Mouse (Mus musculus) MEL (cell line): ENCODE data around the gene Nsun2. TPM values are rescaled to one million over a fixed set of nuclear protein-coding genes. Genes with fewer than 3 reads are reported as not detected.

Experiments
- DNase-seq: peaks from one replicate; pipeline ENCODE4 v3.0.0; 2011; ENCODE audit warnings: low read depth, low spot score
- H3K27ac ChIP-seq: 2 replicates; pipeline ENCODE4 v1.5.1; 2012; ENCODE audit warnings: low read depth, mild to moderate bottlenecking, control low read depth, low read length, moderate library complexity; ENCODE audit not compliant: control insufficient read depth
- H3K27me3 ChIP-seq, 2 experiments: fragments of 150-350 bp in 1 of 2; sonication (generic) in 1 of 2; 2 replicates each; pipeline ENCODE4 v1.6.1; 2012; ENCODE audit warnings: low read length in 2 of 2, mild to moderate bottlenecking in 2 of 2, improper control_type of control experiment in 1 of 2, moderate library complexity in 1 of 2; ENCODE audit not compliant: insufficient read depth in 2 of 2, control insufficient read depth in 1 of 2
- H3K36me3 ChIP-seq, 2 experiments: 2 replicates each; pipeline ENCODE4 v1.6.1; 2012 to 2014; ENCODE audit warnings: low read length in 2 of 2, improper control_type of control experiment in 1 of 2, inconsistent platforms in 1 of 2, mild to moderate bottlenecking in 1 of 2; ENCODE audit not compliant: insufficient read depth in 2 of 2, control insufficient read depth in 1 of 2
- H3K4me1 ChIP-seq, 2 experiments: fragments of 150-350 bp in 1 of 2; sonication (generic) in 1 of 2; 2 replicates each; pipeline ENCODE4 v1.6.1; 2012; ENCODE audit warnings: low read length in 2 of 2, improper control_type of control experiment in 1 of 2, mild to moderate bottlenecking in 1 of 2; ENCODE audit not compliant: insufficient read depth in 2 of 2, control insufficient read depth in 1 of 2
- H3K4me3 ChIP-seq, 2 experiments: fragments of 150-350 bp in 1 of 2; sonication (generic) in 1 of 2; 2 replicates each; pipeline ENCODE4 v1.5.1; 2012; ENCODE audit warnings: low read depth in 2 of 2, low read length in 2 of 2, mild to moderate bottlenecking in 2 of 2, moderate library complexity in 2 of 2, control low read depth in 1 of 2, improper control_type of control experiment in 1 of 2; ENCODE audit not compliant: control insufficient read depth in 1 of 2, insufficient read depth in 1 of 2
- H3K79me2 ChIP-seq: 2 replicates; pipeline ENCODE4 v1.6.1; 2012; ENCODE audit warnings: mild to moderate bottlenecking, low read length, moderate library complexity; ENCODE audit not compliant: control insufficient read depth, poor library complexity, insufficient read depth
- H3K9ac ChIP-seq: 2 replicates; pipeline ENCODE4 v1.6.1; 2012; ENCODE audit warnings: low read depth, mild to moderate bottlenecking, control low read depth, low read length, moderate library complexity; ENCODE audit not compliant: control insufficient read depth, poor library complexity, severe bottlenecking
- H3K9me3 ChIP-seq: fragments of 150-350 bp; sonication (generic); replicated peaks from 2 replicates; pipeline ENCODE4 v1.6.1; 2012; ENCODE audit warnings: mild to moderate bottlenecking, low read length, improper control_type of control experiment, moderate library complexity; ENCODE audit not compliant: insufficient read depth
- BHLHE40 ChIP-seq: IDR thresholded peaks from 2 replicates; pipeline ENCODE4 v1.6.1; 2012; ENCODE audit warnings: low read depth, mild to moderate bottlenecking, inconsistent platforms, low read length, improper control_type of control experiment, borderline replicate concordance
- CHD2 ChIP-seq: IDR thresholded peaks from 2 replicates; pipeline ENCODE4 v1.6.1; 2011; ENCODE audit warnings: low read length, improper control_type of control experiment
- CTCF ChIP-seq, 3 experiments: IDR thresholded peaks in 2 of 3; conservative IDR thresholded peaks in 1 of 3; 2 replicates each; pipeline ENCODE4 v1.5.1; 2011 to 2012; ENCODE audit warnings: low read length in 3 of 3, low read depth in 2 of 3, mild to moderate bottlenecking in 2 of 3, improper control_type of control experiment in 1 of 3, inconsistent platforms in 1 of 3, mixed read lengths in 1 of 3, moderate library complexity in 1 of 3; ENCODE audit not compliant: control insufficient read depth in 1 of 3, insufficient read depth in 1 of 3, poor library complexity in 1 of 3, severe bottlenecking in 1 of 3
- E2F4 ChIP-seq: IDR thresholded peaks from 2 replicates; pipeline ENCODE4 v1.6.1; 2011; ENCODE audit warnings: low read depth, low read length, improper control_type of control experiment, borderline replicate concordance
- ELF1 ChIP-seq: IDR thresholded peaks from 2 replicates; pipeline ENCODE4 v1.6.1; 2014; ENCODE audit warnings: low read depth, mild to moderate bottlenecking, inconsistent platforms, low read length, improper control_type of control experiment, moderate library complexity
- EP300 ChIP-seq, 2 experiments: IDR thresholded peaks; 2 replicates each; pipeline ENCODE4 v1.6.1; 2011; ENCODE audit warnings: improper control_type of control experiment in 2 of 2, low read length in 2 of 2, low read depth in 1 of 2, mild to moderate bottlenecking in 1 of 2
- GATA1 ChIP-seq: IDR thresholded peaks from 2 replicates; pipeline ENCODE4 v1.6.1; 2011; ENCODE audit warnings: low read depth, low read length, improper control_type of control experiment
- HCFC1 ChIP-seq: IDR thresholded peaks from 2 replicates; pipeline ENCODE4 v1.6.1; 2012; ENCODE audit warnings: low read depth, mild to moderate bottlenecking, inconsistent platforms, low read length, improper control_type of control experiment, moderate library complexity
- KAT2A ChIP-seq: conservative IDR thresholded peaks from 2 replicates; pipeline ENCODE4 v1.6.1; 2012; ENCODE audit warnings: low read depth, low read length, improper control_type of control experiment, inconsistent platforms
- MAX ChIP-seq: IDR thresholded peaks from 2 replicates; pipeline ENCODE4 v1.6.1; 2011; ENCODE audit warnings: low read length, improper control_type of control experiment
- MEF2A ChIP-seq: IDR thresholded peaks from 2 replicates; pipeline ENCODE4 v1.6.1; 2014; ENCODE audit warnings: low read depth, mild to moderate bottlenecking, inconsistent platforms, low read length, improper control_type of control experiment; ENCODE audit not compliant: poor library complexity, insufficient replicate concordance, severe bottlenecking; ENCODE audit errors: extremely low read depth
- MXI1 ChIP-seq: IDR thresholded peaks from 2 replicates; pipeline ENCODE4 v1.6.1; 2011; ENCODE audit warnings: mild to moderate bottlenecking, low read depth, low read length, improper control_type of control experiment
- MYB ChIP-seq: IDR thresholded peaks from 2 replicates; pipeline ENCODE4 v1.6.1; 2011; ENCODE audit warnings: mild to moderate bottlenecking, low read depth, low read length, improper control_type of control experiment
- POLR2A ChIP-seq, 2 experiments: IDR thresholded peaks; 2 replicates each; pipeline ENCODE4 v1.6.1; 2011 to 2012; ENCODE audit warnings: low read length in 2 of 2, mild to moderate bottlenecking in 2 of 2, control low read depth in 1 of 2, improper control_type of control experiment in 1 of 2, low read depth in 1 of 2, moderate library complexity in 1 of 2; ENCODE audit not compliant: control insufficient read depth in 1 of 2, insufficient read depth in 1 of 2, poor library complexity in 1 of 2
- RAD21 ChIP-seq: IDR thresholded peaks from 2 replicates; pipeline ENCODE4 v1.6.1; 2011; ENCODE audit warnings: mild to moderate bottlenecking, low read depth, low read length, improper control_type of control experiment
- RCOR1 ChIP-seq: IDR thresholded peaks from 2 replicates; pipeline ENCODE4 v1.6.1; 2012; ENCODE audit warnings: low read depth, mild to moderate bottlenecking, inconsistent platforms, low read length, improper control_type of control experiment
- SIN3A ChIP-seq: IDR thresholded peaks from 2 replicates; pipeline ENCODE4 v1.6.1; 2012; ENCODE audit warnings: low read length, improper control_type of control experiment, inconsistent platforms
- SMC3 ChIP-seq: IDR thresholded peaks from 2 replicates; pipeline ENCODE4 v1.6.1; 2011; ENCODE audit warnings: low read depth, low read length, improper control_type of control experiment
- TAL1 ChIP-seq: IDR thresholded peaks from 2 replicates; pipeline ENCODE4 v1.6.1; 2012; ENCODE audit warnings: mild to moderate bottlenecking, inconsistent platforms, low read length, moderate library complexity, mixed read lengths
- TBP ChIP-seq: IDR thresholded peaks from 2 replicates; pipeline ENCODE4 v1.8.0; 2011; ENCODE audit warnings: low read depth, low read length, improper control_type of control experiment
- USF2 ChIP-seq, 2 experiments: IDR thresholded peaks; 2 replicates each; pipeline ENCODE4 v1.6.1; 2011 to 2012; ENCODE audit warnings: improper control_type of control experiment in 2 of 2, low read length in 2 of 2, borderline replicate concordance in 1 of 2, inconsistent platforms in 1 of 2, low read depth in 1 of 2, mild to moderate bottlenecking in 1 of 2; ENCODE audit not compliant: insufficient read depth in 1 of 2
- ZMIZ1 ChIP-seq: IDR thresholded peaks from 2 replicates; pipeline ENCODE4 v1.6.1; 2012; ENCODE audit warnings: low read depth, mild to moderate bottlenecking, inconsistent platforms, low read length, improper control_type of control experiment, moderate library complexity
- ZNF384 ChIP-seq: IDR thresholded peaks from 2 replicates; pipeline ENCODE4 v1.6.1; 2012; ENCODE audit warnings: low read depth, mild to moderate bottlenecking, inconsistent platforms, low read length, improper control_type of control experiment
- polyA plus RNA-seq, 2 experiments: library from polyadenylated mRNA; stranded (reverse) in 1 of 2; unstranded in 1 of 2; fragments of >175 nt in 1 of 2; fragments of >200 nt in 1 of 2; gene quantifications; 2 replicates each; pipeline versions ENCODE4 v1.2.1 to v1.2.4; 2012; ENCODE audit warnings: low replicate concordance in 2 of 2, low read depth in 1 of 2; ENCODE audit not compliant: insufficient read length in 2 of 2, insufficient read depth in 1 of 2, missing spikeins in 1 of 2
- total RNA-seq: library from RNA; depleted of rRNA; stranded (reverse); fragments of 300-350 nt; gene quantifications from 2 replicates; pipeline ENCODE4 v1.2.3, GENCODE M21; 2012

Gene Nsun2
- total and polyA plus RNA-seq, 3 experiments, result 277 to 303 (median 302) TPM

DNA sequence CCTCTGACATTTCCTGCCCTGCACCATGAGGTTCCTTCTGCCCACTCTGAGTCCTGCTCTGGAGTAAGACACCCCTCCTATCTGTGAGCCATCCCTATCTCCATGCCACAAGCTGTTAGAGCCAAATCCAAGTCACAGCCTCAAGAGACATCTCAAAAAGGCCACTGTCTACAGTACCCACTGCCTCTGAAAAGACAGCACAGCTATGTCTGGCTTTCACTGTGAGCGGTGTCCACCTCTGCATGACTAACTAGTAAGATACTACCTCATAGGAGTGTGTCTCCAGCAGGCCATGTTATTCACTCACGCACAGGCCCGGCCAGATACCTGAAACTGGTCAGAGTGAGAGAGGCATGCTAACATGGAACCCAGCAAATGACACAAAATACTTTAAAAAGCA lies 94.4 kb downstream of the Nsun2 start:
- Histone ChIP-seq H3K4me3 (no peak overlapping the region), H3K4me1 (peaks cover 0 to 5% of the 10 kb centered on the region in 2 experiments; a peak in 2 of 4 replicates), H3K9ac (no peak overlapping the region), H3K9me3 (no peaks in the 10 kb centered on the region), H3K36me3 (peaks cover 4 to 57% of the 10 kb centered on the region in 2 experiments), H3K27ac (no peak overlapping the region), H3K79me2 (0 out of 2 replicates have a peak, but pooled peaks cover 2% of the 10 kb centered on the region), H3K27me3 (no peaks in the 10 kb centered on the region)
- DNase-seq, result no peak
- TF ChIP-seq BHLHE40 (no peak), RAD21 (no peak), SIN3A (no peak), ZMIZ1 (no peak), POLR2A (IDR thresholded peaks at IDR 0.05; ENCODE audit: control insufficient read depth in 1 of 2, insufficient read depth in 1 of 2, low read depth in 1 of 2, low read length in 2 of 2, poor library complexity in 1 of 2) (no peak), MXI1 (no peak), GATA1 (no peak), CTCF (IDR thresholded peaks at IDR 0.05 in 2 of 3, conservative IDR thresholded peaks at IDR 0.05 in 1 of 3; ENCODE audit: control insufficient read depth in 1 of 3, insufficient read depth in 1 of 3, low read depth in 2 of 3, low read length in 3 of 3, poor library complexity in 1 of 3, severe bottlenecking in 1 of 3) (no peak), TAL1 (no peak), MYB (no peak), TBP (no peak), ZNF384 (no peak), MEF2A (no peak), USF2 (IDR thresholded peaks at IDR 0.05; ENCODE audit: borderline replicate concordance in 1 of 2, insufficient read depth in 1 of 2, low read depth in 1 of 2, low read length in 2 of 2) (no peak), MAX (no peak), KAT2A (no peak), EP300 (IDR thresholded peaks at IDR 0.05; ENCODE audit: low read depth in 1 of 2, low read length in 2 of 2) (no peak)

DNA sequence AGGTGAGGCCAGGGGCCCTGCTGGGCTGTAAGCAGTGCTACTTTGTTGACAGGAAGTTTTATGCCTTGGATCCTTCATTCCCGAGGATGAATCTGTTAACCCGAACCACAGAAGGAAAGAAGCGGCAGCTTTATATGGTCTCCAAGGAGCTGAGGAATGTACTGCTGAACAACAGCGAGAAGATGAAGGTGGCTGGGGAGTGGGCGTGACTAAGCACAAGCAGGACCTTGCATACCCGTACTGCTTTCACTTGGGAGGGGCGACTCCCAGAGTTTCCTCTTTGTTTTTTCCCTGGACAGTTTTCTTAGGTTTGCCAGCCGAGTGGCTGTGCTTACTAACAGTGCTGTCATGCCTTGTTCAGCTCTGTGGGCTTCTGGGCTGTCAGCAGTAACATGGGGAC lies 97.0 kb downstream of the Nsun2 start:
- H3K79me2 ChIP-seq, result peaks cover 3% of the 10 kb centered on the region; the same call in 1 of the 2 replicates
- no peak overlapping the region for H3K9ac ChIP-seq
- no peak overlapping the region for H3K4me3 ChIP-seq
- H3K27ac ChIP-seq, result no peak overlapping the region
- H3K27me3 ChIP-seq, result no peaks in the 10 kb centered on the region
- no peak for DNase-seq
- TF ChIP-seq POLR2A (IDR thresholded peaks at IDR 0.05; ENCODE audit: control insufficient read depth in 1 of 2, insufficient read depth in 1 of 2, low read depth in 1 of 2, low read length in 2 of 2, poor library complexity in 1 of 2), result no peak
- TF ChIP-seq CHD2, result no peak
- no peak for TF ChIP-seq RCOR1
- no peak for TF ChIP-seq HCFC1
- no peak for TF ChIP-seq MYB
- no peak for TF ChIP-seq ELF1
- no peak for TF ChIP-seq E2F4
- TF ChIP-seq USF2 (IDR thresholded peaks at IDR 0.05; ENCODE audit: borderline replicate concordance in 1 of 2, insufficient read depth in 1 of 2, low read depth in 1 of 2, low read length in 2 of 2), result no peak
- TF ChIP-seq SMC3, result no peak
- no peaks in the 10 kb centered on the region for H3K9me3 ChIP-seq
- peaks cover 20 to 49% of the 10 kb centered on the region in 2 experiments for H3K36me3 ChIP-seq
- H3K4me1 ChIP-seq, result peaks cover 5 to 17% of the 10 kb centered on the region in 2 experiments
